In genomic region chr11:66526981-66527320, GRCm38 (mm10) we compare ENCODE assay signal across 8 mouse cellular contexts. TPM values are rescaled to one million over a fixed set of nuclear protein-coding genes. Genes with fewer than 3 reads are reported as not detected.
DNase-seq lines count a peak whose midpoint lies in the region; ATAC-seq lines count a peak whose summit lies in the region.

No protein-coding gene starts in this region.

- DNase-seq in frontal cortex, postnatal 36 days (ENCODE audit: low spot score in 2 of 2): no peak
- no peak for DNase-seq in lung, adult 18-20 months
- DNase-seq in kidney, adult 9 months: no peak

- H3K9ac ChIP-seq in lung, embryonic 15.5 days: no peak overlapping the region
- H3K9ac ChIP-seq in limb, embryonic 15.5 days: no peak overlapping the region
- H3K9ac ChIP-seq in stomach, embryonic 16.5 days (ENCODE audit: low read length): no peak overlapping the region

- H3K27ac ChIP-seq in lung, embryonic 15.5 days: no peak overlapping the region
- no peak overlapping the region for H3K27ac ChIP-seq in limb, embryonic 15.5 days
- H3K27ac ChIP-seq in stomach, embryonic 16.5 days (ENCODE audit: low read length): no peak overlapping the region

- no peaks in the 10 kb centered on the region for H3K36me3 ChIP-seq in lung, embryonic 15.5 days
- H3K36me3 ChIP-seq in limb, embryonic 15.5 days: no peaks in the 10 kb centered on the region
- no peaks in the 10 kb centered on the region for H3K36me3 ChIP-seq in stomach, embryonic 16.5 days (ENCODE audit: control insufficient read depth, insufficient read depth, low read length)

- peak; percentile 18 for ATAC-seq in frontal cortex, adult (ENCODE audit: low TSS enrichment)
- no peak for ATAC-seq in lung, embryonic 15.5 days (ENCODE audit: borderline replicate concordance, extremely low read depth, low FRiP score, low TSS enrichment)
- no peak for ATAC-seq in limb, embryonic 15.5 days (ENCODE audit: insufficient number of reproducible peaks, low FRiP score, low TSS enrichment, low read depth)
- ATAC-seq in stomach, embryonic 16.5 days (ENCODE audit: insufficient read depth, low FRiP score): no peak
- no peak for ATAC-seq in inflammation-experienced regulatory T-cells, adult 6 months

- 6% methylated on average over 5 of the region's 5 CpGs for WGBS in lung, embryonic 15.5 days
- 4% methylated on average over 5 of the region's 5 CpGs for WGBS in limb, embryonic 15.5 days
- 3% methylated on average over 5 of the region's 5 CpGs for WGBS in stomach, embryonic 16.5 days

- H3K27me3 ChIP-seq in lung, embryonic 15.5 days: peaks cover 73% of the 10 kb centered on the region
- peaks cover 84% of the 10 kb centered on the region for H3K27me3 ChIP-seq in limb, embryonic 15.5 days
- peaks cover 59% of the 10 kb centered on the region for H3K27me3 ChIP-seq in stomach, embryonic 16.5 days (ENCODE audit: control insufficient read depth, insufficient read depth, low read length)

- H3K9me3 ChIP-seq in lung, embryonic 15.5 days: no peaks in the 10 kb centered on the region
- no peaks in the 10 kb centered on the region for H3K9me3 ChIP-seq in limb, embryonic 15.5 days
- no peaks in the 10 kb centered on the region for H3K9me3 ChIP-seq in stomach, embryonic 16.5 days (replicated peaks; ENCODE audit: control insufficient read depth, low read length)

- peak overlapping the region; percentile 95 for H3K4me2 ChIP-seq in lung, embryonic 15.5 days
- H3K4me2 ChIP-seq in limb, embryonic 15.5 days: peak overlapping the region; percentile 96
- H3K4me2 ChIP-seq in stomach, embryonic 16.5 days (ENCODE audit: low read depth, low read length): peak overlapping the region; percentile 85

- H3K4me3 ChIP-seq in lung, embryonic 15.5 days: peak overlapping the region; percentile 54
- peak overlapping the region; percentile 55 for H3K4me3 ChIP-seq in limb, embryonic 15.5 days
- peak overlapping the region; percentile 55 for H3K4me3 ChIP-seq in stomach, embryonic 16.5 days (replicated peaks; ENCODE audit: low read length)

- peaks cover 19% of the 10 kb centered on the region for H3K4me1 ChIP-seq in lung, embryonic 15.5 days
- H3K4me1 ChIP-seq in limb, embryonic 15.5 days: peaks cover 20% of the 10 kb centered on the region
- no peaks in the 10 kb centered on the region for H3K4me1 ChIP-seq in stomach, embryonic 16.5 days (ENCODE audit: control insufficient read depth, insufficient read depth, low read length)

RNA-seq across cellular contexts. Expression of gene Shisa6, which starts 1.2 kb away (rescaled TPM):
- polyA plus RNA-seq in lung, embryonic 15.5 days (2015; fragmentation: Nextera tagmentation; extraction: Ambion mirVana): 0.11 and 0.31 TPM in 2 replicates
- 0.16 and 0.60 TPM in 2 replicates for polyA plus RNA-seq in limb, embryonic 15.5 days (2015; fragmentation: Nextera tagmentation; extraction: Ambion mirVana)
- polyA plus RNA-seq in stomach, embryonic 16.5 days (2015; fragmentation: Nextera tagmentation; extraction: Ambion mirVana): 0.36 and 0.40 TPM in 2 replicates
- not detected for polyA plus RNA-seq in inflammation-experienced regulatory T-cells, adult 6 months (2017; shearing (Covaris generic))
